Comparison of ENCODE assay signal across 14 mouse cellular contexts in the genomic region with DNA sequence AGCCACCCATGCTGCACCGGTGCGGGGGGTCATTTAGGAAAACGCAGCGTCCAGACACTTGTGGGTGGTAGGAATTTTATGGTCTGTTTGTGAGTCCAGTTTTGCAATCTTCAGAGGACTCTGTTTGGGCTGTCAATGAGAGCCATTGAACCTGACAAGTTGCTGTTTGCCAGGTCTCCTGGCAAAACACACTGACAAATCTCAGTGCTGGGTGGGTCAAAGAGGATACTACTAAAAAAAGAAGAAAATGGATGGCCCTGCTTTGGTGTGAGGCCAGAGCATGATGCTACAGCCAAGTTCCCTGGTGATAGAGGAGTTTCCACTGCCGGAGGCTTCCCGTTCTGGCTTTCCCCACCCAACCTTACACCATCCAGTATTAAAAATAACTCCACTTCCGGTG. TPM values are rescaled to one million over a fixed set of nuclear protein-coding genes. Genes with fewer than 3 reads are reported as not detected.
DNase-seq lines count a peak whose midpoint lies in the region; TF ChIP-seq lines count a peak whose summit lies in the region.
"Had no signal": no experiment of that assay in that cellular context is flagged by ENCODE, and none has a peak within 500 bp of the region (broad histone marks: within the 10 kb centered on the region; RNA-seq: fewer than 3 reads in every experiment).

No protein-coding gene starts in this region.

- H3K4me3 ChIP-seq in gastrocnemius, adult 2 months = no peak overlapping the region
- H3K4me3 ChIP-seq in cerebellum, adult 2 months (replicated peaks; ENCODE audit: insufficient read depth, low read depth, low read length) = no peak overlapping the region
- H3K4me3 ChIP-seq: embryonic facial prominence, embryonic 13.5 days; hindbrain, embryonic 15.5 days; midbrain, embryonic 13.5 days had no signal

- intact Hi-C loops in gastrocnemius, adult 2 months (cut with DNase I) = no loop called here
- intact Hi-C loops in gastrocnemius, postnatal 14 days (cut with DNase I; ENCODE audit: low total_unique reads) = no loop called here

- H3K27ac ChIP-seq in gastrocnemius, adult 2 months = no peak overlapping the region
- H3K27ac ChIP-seq in cerebellum, adult 2 months (ENCODE audit: insufficient read depth, low read length) = no peak overlapping the region
- H3K27ac ChIP-seq: embryonic facial prominence, embryonic 13.5 days; hindbrain, embryonic 15.5 days; midbrain, embryonic 13.5 days had no signal

- peak; percentile 29 for DNase-seq in gastrocnemius, adult 2 months
- DNase-seq in gastrocnemius, postnatal 14 days = no peak
- DNase-seq in ovary, postnatal 14 days (ENCODE audit: low spot score) = peak; percentile 11
- DNase-seq in ovary, postnatal 10 days (ENCODE audit: low spot score) = no peak
- peak; percentile 28 for DNase-seq in heart, postnatal 4 days
- peak; percentile 44 for DNase-seq in lung, postnatal 36 days
- DNase-seq in cerebellum, adult 2 months = no peak
- DNase-seq in kidney, adult 9 months = no peak
- DNase-seq: cerebellum, adult 9-10 months; kidney, postnatal 10 days; layer of hippocampus, adult 9-11 months had no signal

- WGBS in cerebellum, adult 2 months = 25% methylated on average over 7 of the region's 7 CpGs

- H3K27me3 ChIP-seq in cerebellum, adult 2 months (ENCODE audit: control insufficient read depth, insufficient read depth, low read length) = no peaks in the 10 kb centered on the region

- no peak for TF ChIP-seq POLR2A in cerebellum, adult 2 months (IDR thresholded peaks at IDR 0.05; ENCODE audit: borderline replicate concordance, insufficient read depth, low read length)

- no peaks in the 10 kb centered on the region for H3K4me1 ChIP-seq in cerebellum, adult 2 months (ENCODE audit: control insufficient read depth, insufficient read depth, low read length)
- H3K4me1 ChIP-seq: embryonic facial prominence, embryonic 13.5 days; hindbrain, embryonic 15.5 days; midbrain, embryonic 13.5 days had no signal

- TF ChIP-seq CTCF in gastrocnemius, adult 2 months (IDR thresholded peaks at IDR 0.05) = no peak
- TF ChIP-seq CTCF in cerebellum, adult 2 months (IDR thresholded peaks at IDR 0.05; ENCODE audit: borderline replicate concordance, insufficient read depth, low read depth, low read length) = no peak

RNA-seq across cellular contexts. Expression of gene Adgrg2, which starts 27.9 kb away (rescaled TPM):
- total RNA-seq in gastrocnemius, adult 2 months (2021) = 1 to 10 TPM in 1 of 2 experiments, under 1 TPM in 1; 0.71 to 1.2 TPM
- total RNA-seq in gastrocnemius, postnatal 14 days (2021) = 1 to 10 TPM; 1.7 to 1.8 TPM
- 1 to 10 TPM in 1 of 2 experiments, under 1 TPM in 1; 0.64 to 1.3 TPM for total RNA-seq in heart, postnatal 4 days (2021)
- polyA plus RNA-seq in cerebellum, adult 2 months (2012; rRNA removed) = 0.49 and 0.72 TPM in 2 replicates

Comparison
In these comparisons a context has a peak if more than half of its experiments do, and no peak if none do; other contexts are left out.
1. DNase-seq: peak in gastrocnemius, adult 2 months (single experiment), ovary, postnatal 14 days (single experiment), heart, postnatal 4 days (single experiment) and lung, postnatal 36 days (single experiment); none in gastrocnemius, postnatal 14 days (single experiment), ovary, postnatal 10 days (single experiment), cerebellum, adult 2 months (0 of 2) and kidney, adult 9 months (single experiment).